Mouse (Mus musculus): ENCODE measurements around the gene Ret.
A peak's percentile ranks its signal among the peaks of the same experiment; 100 is the strongest.

Ret gene

GRCm38 (mm10) chr6:118197440-118197975 is at the start of gene Ret:
Gene Ret (minus strand): TSS chr6:118197718.
- no peak for DNase-seq (ENCODE audit: low read depth)

DNA sequence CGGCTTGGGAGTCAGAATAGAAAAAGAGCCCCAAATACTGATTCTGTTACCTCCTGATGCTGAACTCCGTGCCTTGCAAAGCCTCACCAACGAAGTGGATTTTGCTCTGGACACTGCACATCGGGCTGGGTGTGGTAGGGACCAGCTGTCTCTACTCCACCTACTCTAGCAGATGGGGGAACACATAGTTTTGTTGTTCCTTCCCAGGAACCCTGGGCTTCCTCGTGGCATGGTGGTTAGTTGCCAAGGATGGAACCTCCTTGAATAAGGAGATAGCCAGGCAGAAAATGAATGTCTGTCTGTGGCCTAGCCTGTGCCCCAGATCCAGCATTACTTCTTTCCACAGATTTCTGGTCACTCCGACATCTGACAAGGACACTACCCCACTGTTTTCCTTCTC is 49.6 kb upstream of the Ret start:
- no peak for DNase-seq (ENCODE audit: low read depth)

DNA sequence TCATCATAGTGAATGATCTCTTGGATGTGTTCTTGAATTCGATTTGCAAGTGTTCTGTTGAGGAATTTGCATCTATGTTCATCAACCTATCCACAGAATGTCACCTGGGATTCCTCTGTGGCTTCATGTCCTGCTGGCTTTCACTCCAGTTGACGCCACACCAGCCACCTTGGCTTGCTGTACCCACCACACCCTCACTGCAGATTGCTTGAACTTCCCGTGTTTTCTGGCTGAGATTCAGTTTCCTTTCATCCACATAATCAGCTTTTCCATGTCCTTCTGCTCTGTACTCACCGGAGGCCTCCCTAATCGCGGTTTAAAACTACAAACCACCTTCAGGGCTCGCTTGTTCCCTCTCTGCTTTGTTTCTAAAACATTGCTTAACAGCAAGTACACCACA is 46.6 kb upstream of the Ret start:
- DNase-seq (ENCODE audit: low read depth) = no peak

- DNase-seq (ENCODE audit: low read depth) = no peak
These were observed 45.4 kb upstream of the Ret start for GRCm38 (mm10) chr6:118242941-118243340.

DNA sequence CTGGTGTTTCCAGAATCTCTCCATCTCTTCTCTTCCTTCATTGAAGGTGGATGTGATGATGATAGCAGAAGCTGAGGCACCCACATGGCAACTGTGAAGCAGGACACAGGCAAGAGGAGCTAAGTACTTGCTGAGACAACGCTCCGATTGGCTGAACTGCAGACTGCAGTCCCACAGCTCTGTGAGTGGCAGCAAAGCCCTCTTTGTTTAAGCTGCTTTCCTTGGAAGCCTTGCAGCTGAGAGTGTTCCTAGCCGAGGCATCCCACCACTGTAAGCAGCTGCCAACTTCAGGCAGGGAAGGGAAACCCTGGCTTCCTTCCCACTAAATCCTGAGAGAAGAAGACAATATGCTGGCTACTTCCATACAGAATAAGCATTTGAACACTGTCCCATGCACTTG is 28.6 kb upstream of the Ret start:
- no peak for DNase-seq (ENCODE audit: low read depth)

- no peak for DNase-seq (ENCODE audit: low read depth)
These were observed 25.0 kb upstream of the Ret start for GRCm38 (mm10) chr6:118222471-118222870.

GRCm38 (mm10) chr6:118215676-118216075 is 18.2 kb upstream of the Ret start:
- DNase-seq (ENCODE audit: low read depth) = no peak

DNA sequence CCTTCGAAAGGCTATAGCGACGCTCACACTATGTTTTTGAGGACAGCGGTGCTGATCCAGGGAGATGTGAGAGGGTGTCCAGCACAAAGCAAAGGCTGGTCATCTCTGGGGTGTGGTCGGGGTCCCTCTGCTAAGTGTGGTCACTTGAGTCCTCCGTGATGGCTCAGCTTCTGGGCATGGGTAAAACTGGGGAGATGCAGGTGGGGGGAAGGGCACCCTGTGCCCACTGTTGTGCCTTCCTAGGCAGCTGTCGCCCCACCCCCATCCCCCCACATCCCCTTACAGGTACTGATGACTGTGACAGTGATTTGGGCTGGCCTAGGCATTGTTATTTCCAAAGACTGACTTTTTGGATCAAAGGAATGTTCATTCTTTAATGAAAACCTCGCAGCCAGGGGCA is 10.8 kb upstream of the Ret start:
- no peak for DNase-seq (ENCODE audit: low read depth)

GRCm38 (mm10) chr6:118206386-118206785 is 8.9 kb upstream of the Ret start:
- DNase-seq (ENCODE audit: low read depth) = no peak

DNA sequence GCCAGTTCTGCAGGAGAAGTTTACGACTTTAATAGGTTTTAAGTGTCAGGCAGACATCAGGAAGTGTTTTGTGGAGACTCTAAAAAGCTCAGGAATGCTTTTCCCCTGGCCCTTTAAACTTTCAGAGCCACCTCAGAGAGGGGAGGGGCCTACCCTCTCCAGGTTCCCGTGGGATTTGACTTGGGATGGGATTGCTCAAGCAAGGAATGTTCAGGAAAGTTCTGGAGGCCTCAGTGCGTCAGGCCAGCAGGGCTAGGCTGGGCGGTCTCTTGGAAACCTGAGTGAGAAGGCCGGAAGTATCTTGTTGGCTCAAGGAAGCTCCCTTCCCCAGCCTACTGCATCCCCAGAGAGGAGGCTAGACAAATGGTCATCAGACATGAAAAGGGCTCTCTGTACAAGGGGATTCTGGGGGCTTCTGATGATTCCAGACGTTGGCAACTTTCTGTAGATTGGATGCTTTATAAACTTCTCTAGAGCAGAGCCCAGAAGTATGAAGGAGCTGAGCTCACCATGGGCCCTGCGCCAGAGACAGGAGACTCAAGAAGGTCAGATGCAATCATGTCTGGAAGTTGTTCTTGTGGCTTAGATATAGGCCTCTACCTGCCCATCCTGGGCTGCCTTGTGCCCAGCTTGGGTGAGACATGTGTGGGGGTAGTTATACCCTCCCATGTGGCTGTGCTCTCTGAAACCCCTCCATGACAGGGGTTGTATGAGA is 7.8 kb upstream of the Ret start:
- no peak for DNase-seq (ENCODE audit: low read depth)

DNA sequence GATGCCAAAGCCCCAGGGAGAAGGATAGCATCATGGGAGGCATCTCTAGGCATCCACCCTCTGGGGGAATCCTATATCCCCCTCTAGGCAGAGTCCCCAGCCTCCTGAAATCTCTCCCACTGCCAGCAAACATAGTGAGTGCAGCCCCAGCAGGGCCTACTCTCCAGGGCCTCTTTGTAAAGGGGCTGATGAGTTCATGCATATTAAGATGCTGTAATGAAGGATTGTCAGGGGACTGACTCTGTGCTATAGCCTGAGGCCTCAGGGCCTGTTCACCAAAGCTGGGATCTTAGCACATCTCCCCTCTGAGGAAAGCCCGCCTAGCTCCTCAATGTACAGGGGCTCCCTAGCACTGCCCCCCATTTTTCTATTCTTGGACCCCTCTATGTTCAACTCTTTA is 6.6 kb upstream of the Ret start:
- no peak for DNase-seq (ENCODE audit: low read depth)

DNA sequence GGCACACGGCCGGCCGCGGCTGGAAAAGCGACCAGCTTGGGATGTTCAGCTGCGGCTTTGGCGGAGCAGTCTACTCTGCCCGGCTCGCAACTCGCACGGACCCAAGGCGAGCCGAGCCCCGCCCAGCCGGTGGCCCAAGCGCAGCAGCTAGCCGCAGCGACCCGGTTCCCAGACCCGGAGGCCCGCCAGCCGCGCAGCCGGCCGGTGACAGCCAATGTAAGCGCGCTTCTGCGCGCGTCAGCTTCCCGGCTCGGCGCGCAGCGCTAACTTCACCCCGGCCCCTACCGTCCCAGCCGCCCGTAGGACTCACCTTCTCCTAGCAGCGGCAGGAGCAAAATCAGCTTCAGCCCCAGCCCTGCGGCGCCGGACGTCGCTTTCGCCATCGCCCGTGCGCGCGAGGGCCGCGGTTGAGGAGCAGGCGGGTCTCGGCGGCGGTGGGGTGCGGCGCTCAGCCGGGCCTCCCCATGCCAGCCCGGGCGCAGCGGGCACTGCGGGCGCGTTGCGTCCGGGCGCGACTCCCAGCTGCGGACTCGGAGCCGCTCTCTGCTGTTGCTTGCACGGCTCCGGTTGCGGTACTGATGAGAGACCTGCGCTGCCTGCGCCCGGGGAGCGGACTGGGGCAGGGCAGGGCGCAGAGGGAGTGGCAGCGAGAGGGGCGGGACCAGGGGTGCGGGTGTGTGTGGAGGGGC is 623 bp downstream of the Ret start:
- DNase-seq (ENCODE audit: low read depth) = no peak

DNA sequence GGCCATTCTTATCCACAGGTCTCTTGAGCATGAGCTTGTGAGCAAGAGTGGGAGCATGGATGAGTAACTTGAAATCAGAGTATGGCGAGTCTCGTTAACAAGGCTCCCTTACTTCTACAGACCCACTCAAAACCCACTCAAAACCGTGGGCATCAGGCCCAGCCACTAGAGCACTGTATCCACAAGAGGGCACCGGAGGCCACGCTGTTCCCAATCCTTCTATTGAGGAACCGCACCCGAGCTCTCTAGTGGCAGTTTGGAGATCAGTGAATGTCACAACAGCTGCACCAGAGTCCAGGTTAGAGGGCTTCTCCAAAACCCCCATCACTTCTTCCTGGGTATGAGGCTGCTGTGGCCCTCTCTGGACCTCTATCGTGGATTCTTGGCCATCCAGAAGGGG is 2.4 kb downstream of the Ret start:
- no peak for DNase-seq (ENCODE audit: low read depth)

DNA sequence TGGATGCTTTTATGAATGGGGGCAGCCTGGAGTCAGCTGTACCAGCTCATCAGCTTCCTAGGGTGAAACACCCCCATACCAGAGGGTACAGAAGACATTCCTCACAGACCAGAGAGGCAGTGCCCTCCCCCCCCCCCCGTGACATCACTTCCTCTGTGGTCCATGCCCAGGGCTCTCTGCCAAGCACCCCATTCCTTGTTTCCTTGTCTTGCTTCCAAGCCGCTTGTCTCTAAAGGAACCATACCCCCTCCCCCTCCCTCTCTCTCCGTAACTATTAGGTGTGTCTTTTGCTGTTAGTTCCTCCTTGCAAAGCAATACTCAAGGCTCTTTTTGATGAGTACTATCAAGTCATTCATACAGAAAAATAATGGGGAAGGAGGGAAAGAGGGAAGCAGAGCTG is 4.6 kb downstream of the Ret start:
- no peak for DNase-seq (ENCODE audit: low read depth)

GRCm38 (mm10) chr6:118192199-118192598 is 5.3 kb downstream of the Ret start:
- no peak for DNase-seq (ENCODE audit: low read depth)

DNA sequence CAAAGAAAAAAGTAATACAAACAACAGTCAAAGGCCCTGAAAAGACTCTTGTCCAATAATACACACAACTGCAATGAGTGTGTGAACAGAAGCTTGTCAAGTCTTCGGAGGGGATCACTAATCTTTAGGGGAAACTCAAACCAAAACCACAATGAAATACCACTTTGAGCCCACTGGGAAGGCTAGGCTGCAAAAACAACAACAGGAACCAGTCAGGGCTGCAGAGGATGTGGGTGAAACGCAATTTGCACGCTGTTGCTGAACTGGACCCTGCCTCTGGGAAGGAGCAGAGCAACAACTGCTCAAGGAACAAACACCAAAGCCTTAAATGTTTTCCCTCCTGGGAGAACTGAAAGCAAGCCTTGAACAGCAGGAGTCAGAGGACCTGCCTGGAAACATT is 7.8 kb downstream of the Ret start:
- no peak for DNase-seq (ENCODE audit: low read depth)

- no peak for DNase-seq (ENCODE audit: low read depth)
These were observed 8.9 kb downstream of the Ret start for GRCm38 (mm10) chr6:118188599-118188998.

GRCm38 (mm10) chr6:118187285-118187641 is 10.3 kb downstream of the Ret start:
- no peak for DNase-seq (ENCODE audit: low read depth)

GRCm38 (mm10) chr6:118186620-118187284 is 10.8 kb downstream of the Ret start:
- DNase-seq (ENCODE audit: low read depth) = no peak

DNA sequence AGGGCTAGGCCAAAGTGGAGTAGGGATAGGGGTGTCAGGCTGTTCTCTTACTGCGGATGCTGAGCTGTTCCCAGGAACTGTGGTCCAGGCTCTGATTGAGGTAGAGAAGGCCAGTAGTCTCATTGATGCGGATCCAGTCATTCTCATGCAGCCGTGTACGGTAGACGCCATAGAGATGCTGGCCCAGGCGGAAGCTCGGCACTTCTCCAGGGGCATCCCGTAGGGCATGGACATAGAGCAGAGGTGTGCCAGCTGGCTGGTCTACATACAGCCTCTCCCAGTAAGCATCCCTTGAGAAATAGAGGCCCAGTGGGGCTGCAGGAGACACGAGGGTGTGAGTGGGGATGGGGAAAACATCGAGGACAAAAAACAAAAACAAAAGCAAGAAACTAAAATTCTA is 13.4 kb downstream of the Ret start:
- no peak for DNase-seq (ENCODE audit: low read depth)

DNA sequence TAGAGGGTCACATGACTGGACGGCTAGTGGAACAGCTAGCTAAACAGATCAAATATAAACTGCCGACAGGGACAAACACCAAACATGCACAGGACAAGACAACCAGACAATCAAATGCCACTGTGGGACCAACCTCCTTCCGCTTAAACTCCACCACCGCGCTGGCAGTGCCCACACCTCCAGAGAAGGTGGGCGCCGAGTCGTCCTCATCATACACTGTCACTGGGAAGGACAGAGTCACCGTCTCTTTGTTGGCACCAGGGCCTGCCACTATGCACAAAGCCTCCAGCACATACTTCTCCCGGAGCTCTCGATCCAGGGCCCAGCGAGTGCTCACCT is 17.5 kb downstream of the Ret start:
- DNase-seq (ENCODE audit: low read depth) = no peak

- DNase-seq (ENCODE audit: low read depth) = peak; percentile 48
These were observed 18.0 kb downstream of the Ret start for GRCm38 (mm10) chr6:118179316-118180084.

GRCm38 (mm10) chr6:118173975-118174328 is 23.6 kb downstream of the Ret start:
- no peak for DNase-seq (ENCODE audit: low read depth)

Data from c-Kit-positive CD71-positive TER-119-negative erythroid progenitor cells, embryonic 14.5 days (primary cell).